Mouse (Mus musculus) forebrain, postnatal 0 days (tissue): ENCODE measurements around the gene Iqcf5. TPM values are rescaled to one million over a fixed set of nuclear protein-coding genes. Genes with fewer than 3 reads are reported as not detected.

Source experiments
- ATAC-seq: fragments of 200-750 bp; cut with Nextera tagmentation; 2 replicates; pipeline ENCODE4 v1.8.0; 2017; ENCODE audit warnings: mild to moderate bottlenecking, moderate library complexity
- DNase-seq: peaks from one replicate; pipeline ENCODE4 v3.0.0-alpha.2; 2015
- H3K27ac ChIP-seq: fragments of 300-500 bp; sonication (generic); 2 replicates; pipeline ENCODE4 v1.5.1; 2014; ENCODE audit warnings: low read depth, mild to moderate bottlenecking, antibody characterized with exemption, low read length, moderate library complexity, mixed read lengths
- H3K27me3 ChIP-seq: fragments of 300-500 bp; sonication (generic); 2 replicates; pipeline ENCODE4 v1.6.1; 2014; ENCODE audit warnings: mild to moderate bottlenecking, low read length, mixed read lengths; ENCODE audit not compliant: insufficient read depth
- H3K36me3 ChIP-seq: fragments of 300-500 bp; sonication (generic); 2 replicates; pipeline ENCODE4 v1.6.1; 2014; ENCODE audit warnings: mild to moderate bottlenecking, moderate library complexity; ENCODE audit not compliant: insufficient read depth
- H3K4me1 ChIP-seq: fragments of 300-500 bp; sonication (generic); 2 replicates; pipeline ENCODE4 v1.6.1; 2014; ENCODE audit warnings: antibody characterized with exemption; ENCODE audit not compliant: insufficient read depth
- H3K4me2 ChIP-seq: fragments of 300-500 bp; sonication (generic); 2 replicates; pipeline ENCODE4 v1.6.1; 2014; ENCODE audit warnings: low read depth, mild to moderate bottlenecking, moderate library complexity
- H3K4me3 ChIP-seq: fragments of 300-500 bp; sonication (generic); 2 replicates; pipeline ENCODE4 v1.5.1; 2014; ENCODE audit warnings: low read depth, low read length, mixed read lengths
- H3K9ac ChIP-seq: fragments of 300-500 bp; sonication (generic); 2 replicates; pipeline ENCODE4 v1.6.1; 2014; ENCODE audit warnings: mild to moderate bottlenecking
- H3K9me3 ChIP-seq: fragments of 300-500 bp; sonication (generic); 2 replicates; pipeline ENCODE4 v1.6.1; 2016; ENCODE audit warnings: low read length
- CTCF ChIP-seq: sonication (generic); IDR thresholded peaks from 2 replicates; pipeline ENCODE4 v1.5.1; 2016; ENCODE audit warnings: antibody characterized with exemption, control low read depth, low read depth
- WGBS: fragments of 180-500 bp; shearing (Covaris S2); extraction: QIAGEN DNeasy Blood & Tissue Kit; methylation state at CpG from one replicate; pipeline ENCODE4 v1.1.7; 2014; 5-methylcytosine and 5-hydroxymethylcytosine counted together
- polyA plus RNA-seq: library from polyadenylated mRNA; unstranded; fragments of >200 nt; fragmentation: Nextera tagmentation; extraction: Ambion mirVana; gene quantifications from 2 replicates; pipeline ENCODE4 v1.2.1, GENCODE M21; 2015
- total RNA-seq: library from RNA; depleted of rRNA; stranded (reverse); fragments of >200 nt; gene quantifications from 2 replicates; pipeline ENCODE4 v1.2.3, GENCODE M21; 2014; rRNA removed

Iqcf5 gene
- total RNA-seq: not detected in 2 replicates
- 0.41 TPM in 1 of 2 replicates, not detected in the other for polyA plus RNA-seq

GRCm38 (mm10) chr9:106514273-106514672, at the start of gene Iqcf5:
Gene Iqcf5 (plus strand): TSS chr9:106514573.
- TF ChIP-seq CTCF: no peak
- peaks cover 6% of the 10 kb centered on the region for H3K4me1 ChIP-seq
- no peak within 1 kb of the TSS for H3K4me2 ChIP-seq
- WGBS: 89% methylated on average over 4 of the region's 4 CpGs
- no peak within 1 kb of the TSS for H3K4me3 ChIP-seq
- H3K9me3 ChIP-seq: no peaks in the 10 kb centered on the region
- H3K9ac ChIP-seq: no peak within 1 kb of the TSS
- H3K36me3 ChIP-seq: no peaks in the 10 kb centered on the region
- DNase-seq: no peak
- peak within 1 kb of the TSS; percentile 51 for H3K27ac ChIP-seq
- H3K27me3 ChIP-seq: no peaks in the 10 kb centered on the region
- no peak for ATAC-seq

- DNase-seq (peak; percentile 87), ATAC-seq (peak; percentile 85)
- Histone ChIP-seq H3K9ac (peak overlapping the region; percentile 81), H3K4me2 (peak overlapping the region; percentile 99), H3K4me1 (peaks cover 7% of the 10 kb centered on the region; the same call in 1 of the 2 replicates), H3K4me3 (peak overlapping the region; percentile 54), H3K27me3 (no peaks in the 10 kb centered on the region), H3K9me3 (no peaks in the 10 kb centered on the region), H3K36me3 (peaks cover 37% of the 10 kb centered on the region), H3K27ac (peak overlapping the region; percentile 82)
- peak; percentile 15; the same call in 1 of the 2 replicates for TF ChIP-seq CTCF
- WGBS: 3% methylated on average over 76 of the region's 99 CpGs
These were observed 49.4 kb upstream of the Iqcf5 start for GRCm38 (mm10) chr9:106464751-106465541.

DNA sequence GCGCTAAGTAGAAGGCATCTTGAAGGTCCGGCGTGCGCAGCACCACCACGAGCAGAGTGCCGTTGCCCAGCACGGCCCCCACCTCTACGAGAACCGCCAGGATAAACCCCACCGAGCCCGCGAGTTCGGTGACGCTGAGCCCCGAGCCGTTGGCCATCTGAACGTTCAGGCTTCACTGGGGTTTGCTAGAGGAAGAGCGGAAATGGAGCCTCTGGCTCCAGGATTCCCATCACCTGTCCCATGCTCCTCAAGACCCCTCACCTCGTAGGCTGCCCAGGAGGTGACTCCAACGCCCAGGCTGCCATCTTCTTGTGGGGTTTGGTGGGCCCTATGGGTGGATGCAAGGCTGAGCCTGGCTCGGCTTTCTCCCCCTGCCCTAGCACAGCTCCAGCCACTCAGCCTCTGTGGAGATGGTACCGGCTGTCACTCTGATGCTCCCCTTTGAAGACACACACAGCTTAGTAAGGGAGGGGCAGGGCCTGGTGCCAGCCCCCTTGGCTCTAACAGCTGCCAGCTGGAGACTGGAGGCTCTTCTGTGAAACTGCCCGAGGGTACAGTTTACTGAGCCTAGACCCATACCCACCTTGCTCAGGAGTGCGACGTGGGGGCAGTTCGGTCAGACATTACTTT, 48.7 kb upstream of the Iqcf5 start, which contains the start of gene Gpr62:
Gpr62 (minus strand) TSS at position 368 of the 630 bp plus-strand sequence.
- 20% methylated on average over 26 of the region's 26 CpGs for WGBS
- Histone ChIP-seq H3K9me3 (no peaks in the 10 kb centered on the region), H3K4me2 (peak within 1 kb of the TSS; percentile 99), H3K4me1 (peaks cover 7% of the 10 kb centered on the region; the same call in 1 of the 2 replicates), H3K27me3 (no peaks in the 10 kb centered on the region), H3K4me3 (peak within 1 kb of the TSS; percentile 54), H3K36me3 (peaks cover 35% of the 10 kb centered on the region), H3K27ac (peak within 1 kb of the TSS; percentile 82), H3K9ac (peak within 1 kb of the TSS; percentile 81)
- TF ChIP-seq CTCF: no peak
- DNase-seq (peak; percentile 59), ATAC-seq (peak; percentile 47)

GRCm38 (mm10) chr9:106466721-106467120, 47.7 kb upstream of the Iqcf5 start:
- no peaks in the 10 kb centered on the region for H3K27me3 ChIP-seq
- peaks cover 7% of the 10 kb centered on the region; the same call in 1 of the 2 replicates for H3K4me1 ChIP-seq
- no peak for TF ChIP-seq CTCF
- no peak overlapping the region for H3K4me2 ChIP-seq
- H3K4me3 ChIP-seq: no peak overlapping the region
- H3K27ac ChIP-seq: no peak overlapping the region
- no peak for ATAC-seq
- WGBS: 94% methylated on average over 6 of the region's 6 CpGs
- peaks cover 27% of the 10 kb centered on the region for H3K36me3 ChIP-seq
- H3K9me3 ChIP-seq: no peaks in the 10 kb centered on the region
- DNase-seq: no peak
- H3K9ac ChIP-seq: no peak overlapping the region

- Histone ChIP-seq H3K9ac (no peak overlapping the region), H3K27me3 (no peaks in the 10 kb centered on the region), H3K9me3 (no peaks in the 10 kb centered on the region), H3K36me3 (peaks cover 18% of the 10 kb centered on the region), H3K27ac (no peak overlapping the region), H3K4me2 (no peak overlapping the region), H3K4me1 (peaks cover 7% of the 10 kb centered on the region; the same call in 1 of the 2 replicates), H3K4me3 (no peak overlapping the region)
- TF ChIP-seq CTCF: no peak
- WGBS: 87% methylated on average over 7 of the region's 7 CpGs
- DNase-seq (no peak), ATAC-seq (no peak)
These were observed 46.6 kb upstream of the Iqcf5 start for GRCm38 (mm10) chr9:106467746-106468145.

GRCm38 (mm10) chr9:106469317-106469716, 45.1 kb upstream of the Iqcf5 start:
- no peak overlapping the region for H3K4me3 ChIP-seq
- no peak overlapping the region for H3K4me2 ChIP-seq
- no peaks in the 10 kb centered on the region for H3K27me3 ChIP-seq
- no peak for TF ChIP-seq CTCF
- WGBS: 81% methylated on average over 6 of the region's 6 CpGs
- no peak overlapping the region for H3K27ac ChIP-seq
- no peak overlapping the region for H3K9ac ChIP-seq
- H3K4me1 ChIP-seq: peaks cover 7% of the 10 kb centered on the region; the same call in 1 of the 2 replicates
- DNase-seq (no peak), ATAC-seq (no peak)
- 0 out of 2 replicates have a peak, but pooled peaks cover 3% of the 10 kb centered on the region for H3K36me3 ChIP-seq
- no peaks in the 10 kb centered on the region for H3K9me3 ChIP-seq
